In the genomic region with DNA sequence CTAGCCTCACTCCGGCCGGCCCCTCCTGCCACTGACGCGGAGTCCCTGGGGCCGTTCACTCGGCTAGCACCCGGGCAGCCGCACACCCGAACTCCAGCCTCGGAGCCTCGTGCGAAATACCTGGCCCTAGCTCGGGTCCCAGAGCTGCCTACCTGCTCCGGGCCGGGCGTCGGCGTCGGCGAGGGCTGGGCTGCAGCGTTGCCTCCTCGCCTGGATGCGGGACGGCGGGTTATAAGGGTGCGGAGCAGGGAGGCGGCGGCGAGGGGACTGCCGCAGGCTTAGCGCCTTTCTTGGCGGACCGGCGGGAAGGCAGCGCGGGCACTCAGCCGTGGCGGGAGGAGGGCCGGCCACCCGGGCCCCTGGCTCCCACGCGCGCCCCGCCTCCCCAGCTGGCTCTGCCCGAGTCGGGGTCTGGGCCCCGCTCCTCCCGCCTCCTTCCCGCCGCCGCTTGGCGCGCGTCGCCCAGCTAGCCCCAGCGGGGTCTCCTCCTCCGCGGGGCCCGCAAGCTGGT, we compare ENCODE assay signal across 8 mouse cellular contexts. TPM values are rescaled to one million over a fixed set of nuclear protein-coding genes. Genes with fewer than 3 reads are reported as not detected.
DNase-seq lines count a peak whose midpoint lies in the region; ATAC-seq lines count a peak whose summit lies in the region.

No protein-coding gene starts in this region.

- peaks cover 44% of the 10 kb centered on the region for H3K4me1 ChIP-seq in liver, embryonic 12.5 days

- no peaks in the 10 kb centered on the region for H3K9me3 ChIP-seq in liver, embryonic 12.5 days (replicated peaks)

- no peaks in the 10 kb centered on the region for H3K36me3 ChIP-seq in liver, embryonic 12.5 days

- H3K4me3 ChIP-seq in liver, embryonic 12.5 days, result peak overlapping the region; percentile 42

- peak overlapping the region; percentile 31; the same call in 1 of the 2 replicates for H3K9ac ChIP-seq in liver, embryonic 12.5 days

- 1% methylated on average over 48 of the region's 59 CpGs for WGBS in liver, embryonic 12.5 days (ENCODE audit: insufficient replicate concordance)

- peaks cover 74% of the 10 kb centered on the region for H3K27me3 ChIP-seq in liver, embryonic 12.5 days (replicated peaks)

- H3K4me2 ChIP-seq in liver, embryonic 12.5 days, result peak overlapping the region; percentile 67

- no peak overlapping the region for H3K27ac ChIP-seq in liver, embryonic 12.5 days

- peak; percentile 1; the same call in 1 of the 2 replicates for ATAC-seq in granulocyte monocyte progenitor cell, adult 5-6 weeks (replicated peaks; ENCODE audit: poor library complexity, severe bottlenecking)
- no peak for ATAC-seq in liver, embryonic 12.5 days

- peak; percentile 46 for DNase-seq in kidney, adult 18-20 months
- no peak for DNase-seq in kidney, adult 11 months
- peak; percentile 51 to 69 for DNase-seq in cerebellum, adult 18-20 months
- no peak for DNase-seq in natural killer cell, adult 2 months (ENCODE audit: low spot score in 2 of 2)
- no peak for DNase-seq in spleen, adult 12 weeks (ENCODE audit: low spot score)
- no peak for DNase-seq in layer of hippocampus, adult 9-10 months (ENCODE audit: low spot score)

RNA-seq across cellular contexts. Expression of gene Trp73, which starts 0.3 kb away (rescaled TPM):
- total RNA-seq in granulocyte monocyte progenitor cell, adult 5-6 weeks (2014; fragmentation: Nextera tagmentation), result not detected in 2 replicates
- not detected in 2 replicates for total RNA-seq in granulocyte monocyte progenitor cell, adult 5-6 weeks (2017)
- 0.04 and 0.17 TPM in 2 replicates for polyA plus RNA-seq in liver, embryonic 12.5 days (2016; fragmentation: Nextera tagmentation; extraction: Ambion mirVana)

RNA-seq across cellular contexts. Expression of gene Wrap73, which starts 2.4 kb away (rescaled TPM):
- total RNA-seq in granulocyte monocyte progenitor cell, adult 5-6 weeks (2014; fragmentation: Nextera tagmentation), result 8.0 and 18.9 TPM in 2 replicates
- total RNA-seq in granulocyte monocyte progenitor cell, adult 5-6 weeks (2017), result 8.6 and 24.1 TPM in 2 replicates
- 29.5 and 31.4 TPM in 2 replicates for polyA plus RNA-seq in liver, embryonic 12.5 days (2016; fragmentation: Nextera tagmentation; extraction: Ambion mirVana)

RNA-seq across cellular contexts. Expression of gene Tprgl, which starts 20.7 kb away (rescaled TPM):
- 44.9 and 52.5 TPM in 2 replicates for total RNA-seq in granulocyte monocyte progenitor cell, adult 5-6 weeks (2014; fragmentation: Nextera tagmentation)
- 28.9 and 29.8 TPM in 2 replicates for total RNA-seq in granulocyte monocyte progenitor cell, adult 5-6 weeks (2017)
- 162 and 167 TPM in 2 replicates for polyA plus RNA-seq in liver, embryonic 12.5 days (2016; fragmentation: Nextera tagmentation; extraction: Ambion mirVana)

RNA-seq across cellular contexts. Expression of gene Megf6, which starts 30.8 kb away (rescaled TPM):
- total RNA-seq in granulocyte monocyte progenitor cell, adult 5-6 weeks (2014; fragmentation: Nextera tagmentation), result not detected in 2 replicates
- not detected in 2 replicates for total RNA-seq in granulocyte monocyte progenitor cell, adult 5-6 weeks (2017)
- 3.8 and 4.3 TPM in 2 replicates for polyA plus RNA-seq in liver, embryonic 12.5 days (2016; fragmentation: Nextera tagmentation; extraction: Ambion mirVana)

Comparison
In these comparisons a context has a peak if more than half of its experiments do, and no peak if none do; other contexts are left out.
1. DNase-seq: peak in kidney, adult 18-20 months (single experiment) and cerebellum, adult 18-20 months (2 of 2); none in kidney, adult 11 months (single experiment), natural killer cell, adult 2 months (0 of 2), spleen, adult 12 weeks (single experiment) and layer of hippocampus, adult 9-10 months (single experiment).